Mouse (Mus musculus) CH12.LX (cell line): ENCODE results near the gene S100pbp. TPM values are rescaled to one million over a fixed set of nuclear protein-coding genes. Genes with fewer than 3 reads are reported as not detected.

Source experiments
- DNase-seq: peaks from one replicate; pipeline ENCODE4 v3.0.0-alpha.2; 2013; ENCODE audit errors: extremely low read depth
- H3K27ac ChIP-seq: 2 replicates; pipeline ENCODE4 v1.5.1; 2012; ENCODE audit warnings: low read depth, mild to moderate bottlenecking, control low read depth, moderate library complexity; ENCODE audit not compliant: insufficient read depth
- H3K27me3 ChIP-seq: replicated peaks from 2 replicates; pipeline ENCODE3; 2012; ENCODE audit warnings: inconsistent platforms
- H3K36me3 ChIP-seq, 2 experiments: replicated peaks in 1 of 2; 2 replicates each; pipeline versions ENCODE3 to v1.6.1; 2012; ENCODE audit warnings: inconsistent platforms in 1 of 2, low read length in 1 of 2, mild to moderate bottlenecking in 1 of 2, mixed read lengths in 1 of 2, moderate library complexity in 1 of 2; ENCODE audit not compliant: control insufficient read depth in 1 of 2, insufficient read depth in 1 of 2
- H3K4me1 ChIP-seq, 2 experiments: 2 replicates each; pipeline ENCODE4 v1.6.1; 2012; ENCODE audit warnings: inconsistent platforms in 1 of 2, moderate library complexity in 1 of 2; ENCODE audit not compliant: insufficient read depth in 2 of 2, control insufficient read depth in 1 of 2
- H3K4me2 ChIP-seq: 2 replicates; pipeline ENCODE4 v1.6.1; 2012; ENCODE audit warnings: low read depth, mild to moderate bottlenecking, control low read depth; ENCODE audit not compliant: poor library complexity, insufficient read depth, severe bottlenecking
- H3K4me3 ChIP-seq, 3 experiments: fragments of 150-350 bp in 1 of 3; sonication (generic) in 1 of 3; replicated peaks in 1 of 3; 2 replicates each; pipeline versions ENCODE3 to v1.5.1; 2011 to 2012; ENCODE audit warnings: low read depth in 2 of 3, low read length in 2 of 3, mild to moderate bottlenecking in 2 of 3, moderate library complexity in 2 of 3, control low read depth in 1 of 3, improper control_type of control experiment in 1 of 3, inconsistent platforms in 1 of 3, mixed read lengths in 1 of 3; ENCODE audit not compliant: poor library complexity in 1 of 3
- H3K79me2 ChIP-seq: replicated peaks from 2 replicates; pipeline ENCODE4 v1.6.1; 2012; ENCODE audit warnings: mild to moderate bottlenecking, moderate library complexity; ENCODE audit not compliant: control insufficient read depth, poor library complexity, insufficient read depth, severe bottlenecking; ENCODE audit errors: extremely low read depth
- H3K9ac ChIP-seq: 2 replicates; pipeline ENCODE4 v1.6.1; 2012; ENCODE audit warnings: low read depth, mild to moderate bottlenecking, control low read depth, moderate library complexity; ENCODE audit not compliant: insufficient read depth
- H3K9me3 ChIP-seq: replicated peaks from 2 replicates; pipeline ENCODE3; 2012; ENCODE audit warnings: low read length, inconsistent platforms, mixed read lengths
- CHD1 ChIP-seq: IDR thresholded peaks from 2 replicates; pipeline ENCODE4 v1.6.1; 2012; ENCODE audit warnings: low read depth, low read length, improper control_type of control experiment, inconsistent platforms
- CHD2 ChIP-seq: IDR thresholded peaks from 2 replicates; pipeline ENCODE4 v1.6.1; 2011; ENCODE audit warnings: low read length, improper control_type of control experiment
- CTCF ChIP-seq, 2 experiments: IDR thresholded peaks in 1 of 2; conservative IDR thresholded peaks in 1 of 2; 2 replicates each; pipeline ENCODE4 v1.5.1; 2011 to 2012; ENCODE audit warnings: low read depth in 2 of 2, low read length in 2 of 2, improper control_type of control experiment in 1 of 2, inconsistent platforms in 1 of 2, mild to moderate bottlenecking in 1 of 2, moderate library complexity in 1 of 2
- EP300 ChIP-seq: IDR thresholded peaks from 2 replicates; pipeline ENCODE4 v1.6.1; 2011; ENCODE audit warnings: low read length, improper control_type of control experiment
- ETS1 ChIP-seq: conservative IDR thresholded peaks from 2 replicates; pipeline ENCODE4 v1.6.1; 2012; ENCODE audit warnings: low read depth, mild to moderate bottlenecking, inconsistent platforms, low read length, improper control_type of control experiment, moderate library complexity
- HCFC1 ChIP-seq: IDR thresholded peaks from 2 replicates; pipeline ENCODE4 v1.6.1; 2012; ENCODE audit warnings: low read depth, mild to moderate bottlenecking, inconsistent platforms, low read length, improper control_type of control experiment
- IRF4 ChIP-seq: IDR thresholded peaks from 2 replicates; pipeline ENCODE4 v1.6.1; 2014; ENCODE audit warnings: low read depth, mild to moderate bottlenecking, inconsistent platforms, low read length, improper control_type of control experiment
- JUN ChIP-seq: IDR thresholded peaks from 2 replicates; pipeline ENCODE4 v1.6.1; 2011; ENCODE audit warnings: low read depth, mild to moderate bottlenecking, low read length, improper control_type of control experiment, moderate library complexity; ENCODE audit not compliant: insufficient read depth
- KAT2A ChIP-seq: IDR thresholded peaks from 2 replicates; pipeline ENCODE4 v1.6.1; 2012; ENCODE audit warnings: low read length, improper control_type of control experiment, inconsistent platforms; ENCODE audit not compliant: insufficient replicate concordance
- MAFK ChIP-seq: IDR thresholded peaks from 2 replicates; pipeline ENCODE4 v1.6.1; 2011; ENCODE audit warnings: low read length, improper control_type of control experiment; ENCODE audit not compliant: insufficient replicate concordance
- MAX ChIP-seq: IDR thresholded peaks from 2 replicates; pipeline ENCODE4 v1.6.1; 2011; ENCODE audit warnings: low read length, improper control_type of control experiment
- MEF2A ChIP-seq: IDR thresholded peaks from 2 replicates; pipeline ENCODE4 v1.6.1; 2014; ENCODE audit warnings: low read depth, mild to moderate bottlenecking, inconsistent platforms, low read length, improper control_type of control experiment, borderline replicate concordance
- MXI1 ChIP-seq: IDR thresholded peaks from 2 replicates; pipeline ENCODE4 v1.6.1; 2011; ENCODE audit warnings: mild to moderate bottlenecking, low read depth, low read length, improper control_type of control experiment
- NELFE ChIP-seq: IDR thresholded peaks from 2 replicates; pipeline ENCODE4 v1.6.1; 2011; ENCODE audit warnings: low read depth, low read length, improper control_type of control experiment
- NRF1 ChIP-seq: IDR thresholded peaks from 2 replicates; pipeline ENCODE4 v1.6.1; 2014; ENCODE audit warnings: low read depth, mild to moderate bottlenecking, inconsistent platforms, low read length, improper control_type of control experiment, moderate library complexity
- PAX5 ChIP-seq: IDR thresholded peaks from 2 replicates; pipeline ENCODE4 v1.6.1; 2012; ENCODE audit warnings: low read length, inconsistent platforms, mixed read lengths
- POLR2A ChIP-seq: IDR thresholded peaks from 2 replicates; pipeline ENCODE4 v1.6.1; 2011; ENCODE audit warnings: low read depth, mild to moderate bottlenecking, improper control_type of control experiment, low read length
- POLR2AphosphoS2 ChIP-seq: IDR thresholded peaks from 2 replicates; pipeline ENCODE4 v1.6.1; 2011; ENCODE audit warnings: low read depth, low read length, improper control_type of control experiment
- RCOR1 ChIP-seq: conservative IDR thresholded peaks from 2 replicates; pipeline ENCODE4 v1.6.1; 2012; ENCODE audit warnings: low read depth, mild to moderate bottlenecking, inconsistent platforms, low read length, improper control_type of control experiment
- SIN3A ChIP-seq: IDR thresholded peaks from 2 replicates; pipeline ENCODE4 v1.6.1; 2012; ENCODE audit warnings: low read length, improper control_type of control experiment, inconsistent platforms
- SMC3 ChIP-seq: IDR thresholded peaks from 2 replicates; pipeline ENCODE4 v1.6.1; 2011; ENCODE audit warnings: low read depth, low read length, improper control_type of control experiment
- TBP ChIP-seq: conservative IDR thresholded peaks from 2 replicates; pipeline ENCODE4 v1.6.1; 2011; ENCODE audit warnings: low read depth, low read length, improper control_type of control experiment
- TCF12 ChIP-seq: IDR thresholded peaks from 2 replicates; pipeline ENCODE4 v1.6.1; 2014; ENCODE audit warnings: low read depth, mild to moderate bottlenecking, inconsistent platforms, low read length, improper control_type of control experiment
- UBTF ChIP-seq: IDR thresholded peaks from 2 replicates; pipeline ENCODE4 v1.6.1; 2012; ENCODE audit warnings: low read depth, mild to moderate bottlenecking, inconsistent platforms, low read length, improper control_type of control experiment, moderate library complexity
- USF1 ChIP-seq: IDR thresholded peaks from 2 replicates; pipeline ENCODE4 v1.6.1; 2014; ENCODE audit warnings: low read depth, mild to moderate bottlenecking, inconsistent platforms, low read length, improper control_type of control experiment
- USF2 ChIP-seq: conservative IDR thresholded peaks from 2 replicates; pipeline ENCODE4 v1.6.1; 2011; ENCODE audit warnings: low read depth, low read length, improper control_type of control experiment
- ZMIZ1 ChIP-seq: IDR thresholded peaks from 2 replicates; pipeline ENCODE4 v1.6.1; 2012; ENCODE audit warnings: low read depth, mild to moderate bottlenecking, inconsistent platforms, low read length, improper control_type of control experiment
- dilution Hi-C: fragments of 300-500 bp; cut with MboI; formaldehyde crosslinking; loops from 2 replicates; pipeline ENCODE4 v1.14.3; 2020; ENCODE audit warnings: low sequenced_read_pairs; ENCODE audit not compliant: extremely low pct_unique_long_range_greater_than_20kb, extremely low pct_ligation_motif_present
- in situ Hi-C: fragments of 300-500 bp; cut with MboI; formaldehyde crosslinking; loops from 3 replicates; pipeline ENCODE4 v1.14.3; 2019; ENCODE audit warnings: low sequenced_read_pairs, low pct_ligation_motif_present, low pct_unique_long_range_greater_than_20kb, mixed read lengths
- polyA plus RNA-seq: library from polyadenylated mRNA; unstranded; fragments of >175 nt; gene quantifications from 2 replicates; pipeline ENCODE4 v1.2.1, GENCODE M21; 2012; ENCODE audit warnings: low read depth; ENCODE audit not compliant: insufficient read length
- total RNA-seq, 2 experiments: library from RNA; depleted of rRNA; stranded (reverse); fragments of 300-350 nt in 1 of 2; fragments of >200 nt in 1 of 2; gene quantifications; 2 replicates each; pipeline ENCODE4 v1.2.3; 2012 to 2014

The S100pbp gene
- total and polyA plus RNA-seq, 3 experiments, result 22.5 to 43.6 (median 43.6) TPM

DNA sequence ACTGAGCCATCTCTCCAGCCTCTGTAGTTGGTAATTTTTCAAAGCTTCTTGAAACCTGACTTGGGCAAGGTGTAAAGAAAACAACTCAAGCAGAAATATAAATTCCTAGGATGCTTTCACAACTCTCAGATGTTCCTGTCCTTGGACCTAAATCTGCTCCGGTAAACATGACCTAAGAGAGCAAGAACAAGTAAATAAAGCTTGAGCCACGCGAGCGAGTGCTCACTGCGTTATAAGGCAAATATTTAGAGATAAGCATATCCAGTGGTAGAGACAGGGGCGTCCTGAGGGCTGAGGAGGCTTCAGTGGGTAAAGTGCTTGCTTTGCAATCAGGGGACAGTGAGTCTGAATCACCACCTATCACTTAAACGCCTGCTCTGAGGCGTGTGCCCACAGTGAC, 17.3 kb upstream of the S100pbp start:
- dilution Hi-C loops (no loop called here), in situ Hi-C loops (no loop called here)
- no peaks in the 10 kb centered on the region for H3K4me1 ChIP-seq
- H3K4me3 ChIP-seq, result no peak overlapping the region
- peaks cover 79 to 92% of the 10 kb centered on the region in 2 experiments for H3K36me3 ChIP-seq
- H3K27ac ChIP-seq, result no peak overlapping the region
- no peak for TF ChIP-seq POLR2AphosphoS2
- TF ChIP-seq NELFE, result no peak
- no peak for TF ChIP-seq JUN
- no peak for TF ChIP-seq TCF12
- TF ChIP-seq MAFK, result no peak
- no peak for TF ChIP-seq NRF1
- TF ChIP-seq MAX, result no peak
- no peak for TF ChIP-seq UBTF
- no peak for TF ChIP-seq SIN3A
- TF ChIP-seq CHD1, result no peak
- TF ChIP-seq EP300, result no peak
- no peak for TF ChIP-seq PAX5
- TF ChIP-seq USF2, result no peak
- no peak for TF ChIP-seq TBP
- no peak for TF ChIP-seq CTCF (conservative IDR thresholded peaks at IDR 0.05 in 1 of 2, IDR thresholded peaks at IDR 0.05 in 1 of 2; ENCODE audit: low read depth in 2 of 2, low read length in 2 of 2)
- TF ChIP-seq CHD2, result no peak
- no peak for TF ChIP-seq POLR2A
- no peak for TF ChIP-seq ETS1
- TF ChIP-seq MEF2A, result no peak
- no peak for TF ChIP-seq USF1
- H3K79me2 ChIP-seq, result peaks cover 5% of the 10 kb centered on the region; the same call in 1 of the 2 replicates
- DNase-seq, result no peak
- H3K9me3 ChIP-seq, result no peaks in the 10 kb centered on the region
- no peaks in the 10 kb centered on the region for H3K27me3 ChIP-seq
- no peak overlapping the region for H3K4me2 ChIP-seq
- no peak overlapping the region for H3K9ac ChIP-seq

DNA sequence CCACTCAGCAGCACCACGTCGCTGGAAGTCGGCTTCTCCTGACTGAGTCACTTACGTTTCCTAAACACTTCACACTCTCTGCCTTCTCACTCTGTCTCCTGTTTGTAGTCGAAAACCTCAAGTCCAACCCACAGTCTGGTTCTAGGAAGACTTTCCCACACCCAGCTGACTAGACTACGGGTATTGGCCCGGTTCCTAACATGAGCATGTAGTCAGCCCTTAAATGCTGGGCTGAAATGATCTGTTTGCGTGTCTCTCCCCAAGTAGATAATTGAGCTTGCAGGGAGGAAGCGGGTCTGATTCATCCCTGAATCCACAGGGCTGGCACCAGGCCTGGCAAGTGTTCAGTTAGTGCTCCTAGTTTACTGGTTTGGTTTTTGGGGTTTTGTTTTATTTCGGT, 15.1 kb upstream of the S100pbp start:
- no peaks in the 10 kb centered on the region for H3K4me1 ChIP-seq
- no peak overlapping the region for H3K4me3 ChIP-seq
- no peak overlapping the region for H3K27ac ChIP-seq
- H3K36me3 ChIP-seq, result peaks cover 82 to 95% of the 10 kb centered on the region in 2 experiments
- dilution Hi-C loops, result no loop called here
- no peaks in the 10 kb centered on the region for H3K27me3 ChIP-seq
- H3K9ac ChIP-seq, result no peak overlapping the region
- in situ Hi-C loops, result no loop called here
- H3K4me2 ChIP-seq, result no peak overlapping the region
- H3K9me3 ChIP-seq, result no peaks in the 10 kb centered on the region
- DNase-seq, result no peak
- TF ChIP-seq ZMIZ1, result no peak
- no peak for TF ChIP-seq HCFC1
- no peak for TF ChIP-seq POLR2A
- TF ChIP-seq KAT2A, result no peak
- no peak for TF ChIP-seq UBTF
- no peak for TF ChIP-seq NELFE
- no peak for TF ChIP-seq USF2
- TF ChIP-seq RCOR1, result no peak
- no peak for TF ChIP-seq JUN
- no peak for TF ChIP-seq IRF4
- TF ChIP-seq ETS1, result no peak
- TF ChIP-seq MXI1, result no peak
- no peak for TF ChIP-seq TBP
- TF ChIP-seq SMC3, result no peak
- no peak for TF ChIP-seq CTCF (conservative IDR thresholded peaks at IDR 0.05 in 1 of 2, IDR thresholded peaks at IDR 0.05 in 1 of 2; ENCODE audit: low read depth in 2 of 2, low read length in 2 of 2)
- peaks cover 5% of the 10 kb centered on the region; the same call in 1 of the 2 replicates for H3K79me2 ChIP-seq
